Mouse (Mus musculus) Muller cell, postnatal 12 days (primary cell): ENCODE results near the gene Prkar1b.

Experiments used
- DNase-seq: peaks from one replicate; pipeline ENCODE4 v3.0.0-alpha.2; 2015; ENCODE audit errors: inconsistent ontology term

Prkar1b gene

DNA sequence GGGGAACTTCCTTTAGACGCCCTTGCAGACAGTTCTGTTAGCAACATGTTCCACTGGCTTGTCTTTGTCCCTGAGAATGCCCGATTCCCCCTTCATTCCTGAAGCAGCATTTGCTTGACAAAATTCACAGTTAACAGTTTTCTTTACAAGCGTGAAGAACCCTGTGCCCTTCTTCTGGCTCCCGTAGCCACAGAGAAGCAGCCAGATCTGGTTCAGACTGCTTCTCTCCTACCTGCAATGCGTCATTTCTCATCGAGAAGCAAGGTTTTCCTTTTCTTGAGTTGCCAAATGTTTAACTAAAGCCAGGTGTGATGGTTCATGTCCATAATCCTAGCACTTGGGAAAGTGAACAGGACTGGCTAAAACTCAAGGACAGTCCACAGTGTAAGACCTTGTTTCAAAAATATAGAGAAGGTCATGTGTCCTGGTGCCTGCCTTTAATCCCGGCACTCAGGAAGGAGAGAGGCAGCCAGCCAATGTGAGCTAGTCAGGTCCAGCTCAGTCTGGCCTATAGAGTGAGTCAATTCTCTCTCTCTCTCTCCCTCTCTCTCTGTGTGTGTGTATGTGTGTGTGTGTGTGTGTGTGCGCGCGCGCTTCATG, 3.2 kb downstream of the Prkar1b start:
- DNase-seq: no peak

- no peak for DNase-seq
Measured at GRCm38 (mm10) chr5:139145726-139146125, 4.1 kb downstream of the Prkar1b start.

- DNase-seq: peak; percentile 53
Measured at GRCm38 (mm10) chr5:139143890-139144289, 5.9 kb downstream of the Prkar1b start.

- DNase-seq: peak; percentile 64
Measured at GRCm38 (mm10) chr5:139141326-139141725, 8.5 kb downstream of the Prkar1b start.

- DNase-seq: no peak
Measured at GRCm38 (mm10) chr5:139140589-139140988, 9.2 kb downstream of the Prkar1b start.

DNA sequence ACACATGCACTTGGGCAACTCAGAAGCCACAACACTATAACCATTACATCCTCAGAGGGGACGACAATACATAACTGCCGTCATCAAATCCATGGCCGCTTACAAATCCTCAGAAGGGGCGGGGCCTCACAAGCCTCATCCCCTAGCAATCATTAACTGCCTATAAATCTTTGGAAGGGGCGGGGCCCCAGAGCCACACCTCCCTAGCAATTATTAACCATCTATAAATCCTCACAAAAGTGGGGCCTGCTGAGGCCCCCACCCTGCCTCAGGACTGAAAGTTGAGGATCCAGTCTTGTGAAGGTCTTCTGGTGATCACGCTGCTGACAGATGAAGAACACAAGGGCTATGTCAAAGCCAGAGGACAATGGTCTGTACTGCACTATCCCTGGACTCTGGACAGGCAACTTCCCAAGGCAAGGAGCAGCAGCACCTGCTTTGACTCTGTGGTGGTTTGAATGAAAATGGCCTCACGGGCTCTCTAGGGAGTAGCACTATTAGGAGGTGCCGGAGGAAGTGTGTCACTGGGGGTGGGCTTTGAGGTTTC, 10.8 kb downstream of the Prkar1b start:
- no peak for DNase-seq

GRCm38 (mm10) chr5:139138261-139138925, 11.4 kb downstream of the Prkar1b start:
- peak; percentile 73 for DNase-seq

DNA sequence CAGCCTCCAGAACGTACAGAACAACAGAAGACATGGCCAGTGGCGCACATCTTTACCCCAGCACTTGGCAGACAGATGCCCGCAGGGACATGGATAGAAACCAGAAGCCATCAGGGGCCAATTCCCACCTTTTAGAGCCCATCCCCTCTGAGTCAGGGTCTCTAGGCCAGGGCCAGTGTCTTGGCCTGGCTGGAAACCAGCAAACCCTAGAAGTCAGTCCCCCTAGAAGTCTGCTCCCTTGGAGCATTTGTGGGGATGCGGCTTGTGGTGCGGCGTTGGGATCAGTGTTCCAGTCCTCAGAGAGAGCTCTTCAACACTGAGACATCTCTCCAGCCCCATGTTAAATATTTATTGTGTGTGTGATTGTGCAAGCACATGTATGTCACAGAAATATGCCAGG, 12.6 kb downstream of the Prkar1b start:
- no peak for DNase-seq

- DNase-seq: no peak
Measured at GRCm38 (mm10) chr5:139136341-139136740, 13.5 kb downstream of the Prkar1b start.

DNA sequence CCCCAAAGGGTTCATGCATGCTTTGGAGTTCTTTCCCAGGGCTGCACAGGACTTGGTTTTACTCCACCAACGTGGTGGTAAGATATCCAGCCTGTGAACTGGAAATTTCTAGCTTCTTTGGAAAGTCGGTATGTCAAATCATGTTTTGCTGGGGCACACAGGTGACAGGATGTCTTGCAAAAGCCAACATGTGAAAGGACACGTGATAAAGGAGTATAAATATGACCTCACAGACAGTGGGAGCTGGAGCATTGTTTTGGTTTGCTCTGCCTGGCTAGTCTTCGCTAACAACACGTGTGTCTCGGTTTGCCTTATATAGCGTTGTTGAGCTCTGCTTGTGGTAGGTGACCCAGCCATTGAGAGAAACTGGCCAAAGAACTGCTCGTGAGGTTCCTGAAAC, 15.3 kb downstream of the Prkar1b start:
- no peak for DNase-seq

DNA sequence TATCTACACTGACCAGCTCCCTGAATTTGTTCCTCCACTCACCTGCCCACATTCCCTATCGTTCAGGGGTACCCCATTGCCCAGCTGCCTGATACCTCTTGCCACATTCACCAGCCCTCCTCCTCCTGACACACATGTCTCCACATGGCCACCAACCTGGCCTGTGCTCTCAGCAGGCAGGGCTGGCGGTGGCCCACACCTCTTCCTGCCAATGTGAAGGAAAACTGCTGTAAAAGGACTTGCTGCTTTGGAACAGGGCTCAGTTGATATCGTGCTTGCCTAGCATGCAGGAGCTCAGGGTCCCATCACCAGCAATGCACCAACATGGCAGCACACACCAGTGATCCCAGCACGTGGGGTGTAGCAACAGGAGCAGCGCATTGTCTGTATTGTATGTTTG, 19.4 kb downstream of the Prkar1b start:
- DNase-seq: no peak

- peak; percentile 37 for DNase-seq
Measured at GRCm38 (mm10) chr5:139129572-139130151, 20.1 kb downstream of the Prkar1b start.

- peak; percentile 36 for DNase-seq
Measured at GRCm38 (mm10) chr5:139129078-139129477, 20.7 kb downstream of the Prkar1b start.

DNA sequence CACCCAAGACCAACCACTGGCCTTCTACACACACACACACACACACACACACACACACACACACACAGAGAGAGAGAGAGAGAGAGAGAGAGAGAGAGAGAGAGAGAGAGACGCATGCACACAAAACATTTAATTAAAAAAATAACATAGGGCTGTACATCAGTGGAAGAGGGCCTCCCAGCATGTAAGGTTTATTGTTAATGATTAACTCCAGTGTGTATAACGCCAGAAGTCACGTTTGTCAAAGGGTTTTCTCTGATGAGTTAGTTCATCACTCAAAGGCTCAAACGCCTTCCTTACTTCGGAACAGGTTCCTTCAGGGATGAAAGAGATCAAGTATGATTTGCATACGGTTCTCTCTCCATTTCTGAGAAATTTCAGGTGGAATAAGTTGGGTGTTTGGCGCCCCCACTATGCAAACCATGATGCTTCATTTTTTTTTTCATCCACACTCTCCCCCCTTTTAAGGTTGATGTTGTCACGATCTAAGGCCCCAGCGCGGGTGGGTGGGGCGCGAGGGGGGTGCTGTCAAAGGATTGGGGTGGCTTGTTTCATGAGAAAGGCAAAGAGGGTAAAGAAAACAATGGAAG, 21.2 kb downstream of the Prkar1b start:
- no peak for DNase-seq

DNA sequence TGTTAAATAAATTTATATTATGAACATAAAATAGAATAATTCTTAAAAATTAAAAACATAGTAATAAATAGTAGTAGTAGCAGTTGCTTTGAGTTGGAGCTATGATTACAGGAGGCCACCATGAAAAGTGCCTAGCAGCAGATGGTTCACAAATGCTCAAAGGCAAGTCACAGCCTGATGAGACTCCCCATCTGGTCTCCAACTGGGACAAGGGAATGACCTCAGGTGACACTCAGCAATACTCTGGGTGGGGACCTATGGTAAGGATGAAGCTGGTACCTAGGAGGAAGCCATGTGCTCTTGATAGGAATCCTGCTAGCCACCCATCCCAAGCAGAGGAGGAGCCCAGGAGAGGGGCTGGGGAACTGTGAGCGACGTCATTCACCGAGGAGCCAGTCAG, 24.1 kb downstream of the Prkar1b start:
- no peak for DNase-seq

- DNase-seq: no peak
Measured at GRCm38 (mm10) chr5:139118961-139119276, 30.9 kb downstream of the Prkar1b start.

DNA sequence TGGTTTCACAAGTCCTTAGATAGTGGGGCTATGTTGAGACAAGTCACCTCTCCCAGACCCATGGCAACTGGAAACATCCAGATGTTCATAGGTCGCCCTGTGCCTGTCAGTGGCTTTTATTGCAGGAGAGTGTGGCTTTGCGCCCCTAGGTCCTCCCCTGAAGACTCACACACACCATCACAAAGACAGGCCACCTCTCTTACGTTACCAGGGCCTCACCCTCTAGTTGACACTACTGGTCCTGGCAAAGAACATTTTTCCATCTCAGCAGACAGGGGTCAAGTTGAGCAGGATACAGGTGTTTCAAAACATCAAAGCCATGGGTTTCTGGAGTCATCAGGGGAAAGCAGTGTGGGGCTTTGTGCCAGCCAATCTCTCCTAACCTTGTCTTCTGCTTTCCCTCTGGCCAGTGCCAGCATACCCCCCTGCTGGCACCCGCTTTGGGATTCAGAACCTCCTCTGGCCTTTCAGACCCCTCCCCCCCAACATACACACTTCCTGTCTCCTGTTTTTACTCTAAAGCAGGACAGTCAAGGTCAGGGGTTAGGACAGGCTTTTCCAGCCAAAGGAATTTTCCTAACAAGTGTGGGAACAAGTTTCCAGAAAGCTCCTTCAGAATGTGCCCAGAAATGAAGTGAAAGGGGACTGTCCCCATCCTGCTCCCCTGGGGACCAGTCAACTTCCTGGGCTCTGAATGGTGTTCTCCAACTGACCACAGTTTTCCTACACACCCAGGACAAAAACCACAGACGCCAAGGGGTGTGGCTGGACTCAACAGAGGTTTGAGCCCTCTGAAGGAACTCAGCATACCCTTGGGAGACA, 31.5 kb downstream of the Prkar1b start:
- peak; percentile 29 for DNase-seq

DNA sequence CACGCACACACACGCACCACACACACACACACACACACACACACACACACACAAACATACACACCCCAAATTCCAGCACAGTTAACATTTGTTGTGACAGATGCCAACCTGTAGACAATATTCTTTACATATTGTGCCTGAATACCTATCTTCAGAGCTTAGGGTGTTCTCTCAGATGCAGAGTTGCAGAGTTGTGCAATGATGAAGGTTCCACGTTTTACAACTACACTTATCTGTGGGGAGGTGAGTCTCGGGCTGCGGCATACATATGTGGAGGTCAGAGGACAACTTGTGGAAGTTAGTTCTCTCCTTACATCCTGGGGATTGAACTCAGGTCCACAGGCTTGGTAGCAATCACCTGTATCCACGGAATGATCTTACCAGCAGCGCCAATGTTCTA, 34.3 kb downstream of the Prkar1b start:
- no peak for DNase-seq

DNA sequence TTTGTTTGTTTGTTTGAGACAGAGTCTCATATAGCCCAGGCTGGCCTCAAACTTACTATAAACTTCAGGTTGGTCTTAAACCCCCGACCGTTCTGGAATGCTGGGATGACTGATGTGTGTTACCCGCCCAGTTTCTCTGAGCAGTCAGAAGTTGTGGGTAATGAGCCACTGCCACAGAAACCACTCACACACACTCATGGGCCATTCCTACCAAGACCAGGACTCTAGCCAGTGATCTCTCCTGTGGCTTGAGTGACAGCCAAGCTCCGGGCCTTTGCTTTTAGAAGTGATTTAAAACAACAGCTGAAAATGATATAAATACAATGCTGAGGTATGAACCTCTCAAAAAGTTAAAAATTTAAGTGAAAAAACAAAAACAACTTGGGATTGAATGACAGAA, 34.9 kb downstream of the Prkar1b start:
- DNase-seq: peak; percentile 57

- DNase-seq: peak; percentile 65
Measured at GRCm38 (mm10) chr5:139112418-139112817, 37.4 kb downstream of the Prkar1b start.

- DNase-seq: no peak
Measured at GRCm38 (mm10) chr5:139111991-139112390, 37.8 kb downstream of the Prkar1b start.
